Mouse (Mus musculus) lung, embryonic 16.5 days (tissue): Measurements from ENCODE around the gene Il1f10. TPM values are rescaled to one million over a fixed set of nuclear protein-coding genes. Genes with fewer than 3 reads are reported as not detected.
A peak's percentile ranks its signal among the peaks of the same experiment; 100 is the strongest.

Experiments
- ATAC-seq: fragments of 200-750 bp; cut with Nextera tagmentation; 2 replicates; pipeline ENCODE4 v1.8.0; 2017; ENCODE audit warnings: low read depth, mild to moderate bottlenecking, moderate library complexity
- H3K27ac ChIP-seq: fragments of 300-500 bp; sonication (generic); 2 replicates; pipeline ENCODE4 v1.5.1; 2014; ENCODE audit warnings: mild to moderate bottlenecking, control low read depth, low read length
- H3K27me3 ChIP-seq: fragments of 300-500 bp; sonication (generic); 2 replicates; pipeline ENCODE4 v1.6.1; 2014; ENCODE audit warnings: low read depth, low read length, mixed read lengths; ENCODE audit not compliant: control insufficient read depth, insufficient read depth
- H3K36me3 ChIP-seq: fragments of 300-500 bp; sonication (generic); 2 replicates; pipeline ENCODE4 v1.6.1; 2014; ENCODE audit warnings: low read length; ENCODE audit not compliant: control insufficient read depth, insufficient read depth
- H3K4me1 ChIP-seq: fragments of 300-500 bp; sonication (generic); replicated peaks from 2 replicates; pipeline ENCODE4 v1.6.1; 2014; ENCODE audit warnings: low read length, mixed read lengths; ENCODE audit not compliant: control insufficient read depth, insufficient read depth
- H3K4me2 ChIP-seq: fragments of 300-500 bp; sonication (generic); 2 replicates; pipeline ENCODE4 v1.6.1; 2014; ENCODE audit warnings: low read depth, low read length, control low read depth
- H3K4me3 ChIP-seq: fragments of 300-500 bp; sonication (generic); 2 replicates; pipeline ENCODE4 v1.5.1; 2014; ENCODE audit warnings: mild to moderate bottlenecking, low read length, control low read depth
- H3K9ac ChIP-seq: fragments of 300-500 bp; sonication (generic); 2 replicates; pipeline ENCODE4 v1.6.1; 2014; ENCODE audit warnings: low read length, control low read depth
- H3K9me3 ChIP-seq: fragments of 300-500 bp; sonication (generic); 2 replicates; pipeline ENCODE4 v1.6.1; 2016; ENCODE audit warnings: low read length; ENCODE audit not compliant: control insufficient read depth
- WGBS: fragments of 180-500 bp; shearing (Covaris S2); extraction: QIAGEN DNeasy Blood & Tissue Kit; methylation state at CpG from one replicate; pipeline ENCODE4 v1.1.7; 2014; 5-methylcytosine and 5-hydroxymethylcytosine counted together
- polyA plus RNA-seq: library from polyadenylated mRNA; unstranded; fragments of >200 nt; fragmentation: Nextera tagmentation; extraction: Ambion mirVana; gene quantifications from 2 replicates; pipeline ENCODE4 v1.2.1, GENCODE M21; 2015

Il1f10 gene
- polyA plus RNA-seq, 1 experiment from 2014 or later = not detected

- Histone ChIP-seq H3K4me3 (no peak overlapping the region), H3K4me1 (no peaks in the 10 kb centered on the region), H3K4me2 (no peak overlapping the region), H3K36me3 (no peaks in the 10 kb centered on the region), H3K9ac (no peak overlapping the region), H3K9me3 (no peaks in the 10 kb centered on the region), H3K27me3 (no peaks in the 10 kb centered on the region), H3K27ac (no peak overlapping the region)
- ATAC-seq = no peak
- WGBS = 65% methylated on average over 4 of the region's 4 CpGs
Measured at GRCm38 (mm10) chr2:24317919-24318598, 27.1 kb downstream of the Il1f10 start.

- Histone ChIP-seq H3K4me1 (no peaks in the 10 kb centered on the region), H3K4me2 (no peak overlapping the region), H3K36me3 (no peaks in the 10 kb centered on the region), H3K9ac (no peak overlapping the region), H3K4me3 (no peak overlapping the region), H3K27ac (no peak overlapping the region), H3K9me3 (no peaks in the 10 kb centered on the region), H3K27me3 (no peaks in the 10 kb centered on the region)
- WGBS = 51% methylated on average over 3 of the region's 3 CpGs
- ATAC-seq = no peak
Measured at GRCm38 (mm10) chr2:24335333-24335732, 44.3 kb downstream of the Il1f10 start.

GRCm38 (mm10) chr2:24336545-24336944, 45.5 kb downstream of the Il1f10 start, which contains the start of gene Il1rn:
Gene Il1rn (plus strand): TSS chr2:24336853.
- no peak within 1 kb of the TSS for H3K4me3 ChIP-seq
- H3K9ac ChIP-seq = no peak within 1 kb of the TSS
- no peaks in the 10 kb centered on the region for H3K27me3 ChIP-seq
- no peak within 1 kb of the TSS for H3K27ac ChIP-seq
- H3K4me1 ChIP-seq = no peaks in the 10 kb centered on the region
- WGBS = 61% methylated on average over 2 of the region's 2 CpGs
- no peaks in the 10 kb centered on the region for H3K9me3 ChIP-seq
- H3K36me3 ChIP-seq = no peaks in the 10 kb centered on the region
- ATAC-seq = 0 out of 2 replicates have a peak, but pooled peaks have one; percentile 23
- H3K4me2 ChIP-seq = no peak within 1 kb of the TSS

- H3K4me2 ChIP-seq = no peak overlapping the region
- no peak for ATAC-seq
- no peak overlapping the region for H3K4me3 ChIP-seq
- no peaks in the 10 kb centered on the region for H3K4me1 ChIP-seq
- H3K27ac ChIP-seq = no peak overlapping the region
- H3K36me3 ChIP-seq = no peaks in the 10 kb centered on the region
- H3K9ac ChIP-seq = no peak overlapping the region
- 55% methylated on average over 3 of the region's 3 CpGs for whole genome bisulfite sequencing
- H3K27me3 ChIP-seq = no peaks in the 10 kb centered on the region
- H3K9me3 ChIP-seq = no peaks in the 10 kb centered on the region
Measured at GRCm38 (mm10) chr2:24341395-24341885, 50.4 kb downstream of the Il1f10 start.

Other genes starting within 250 kb of the Il1f10 start
- 1.2 and 1.3 TPM in 2 replicates for gene Hnmt, start 241.8 kb upstream of the Il1f10 start, polyA plus RNA-seq
- gene Tbpl2, start 194.6 kb upstream of the Il1f10 start, polyA plus RNA-seq = not detected in 2 replicates
- gene Il1f8, start 138.0 kb upstream of the Il1f10 start, polyA plus RNA-seq = not detected in 2 replicates
- gene Il1f9, start 104.7 kb upstream of the Il1f10 start, polyA plus RNA-seq = 0.21 TPM in 1 of 2 replicates, not detected in the other
- not detected in 2 replicates for gene Il1f6, start 75.8 kb upstream of the Il1f10 start, polyA plus RNA-seq
- gene Il1f5, start 14.2 kb upstream of the Il1f10 start, polyA plus RNA-seq = 0.34 TPM in 1 of 2 replicates, not detected in the other
- gene Il1rn, start 45.7 kb downstream of the Il1f10 start, polyA plus RNA-seq = 0.19 and 1.0 TPM in 2 replicates
- gene Psd4, start 76.4 kb downstream of the Il1f10 start, polyA plus RNA-seq = 2.3 and 3.4 TPM in 2 replicates
- gene Pax8, start 184.4 kb downstream of the Il1f10 start, polyA plus RNA-seq = not detected in 2 replicates